Mouse (Mus musculus) liver, postnatal 0 days (tissue): ENCODE data around the gene Sdc4.

Source experiments
- CTCF ChIP-seq: sonication (generic); IDR thresholded peaks from 2 replicates; pipeline ENCODE4 v1.5.1; 2016; ENCODE audit warnings: antibody characterized with exemption, low read depth
- EP300 ChIP-seq: IDR thresholded peaks from 2 replicates; pipeline ENCODE4 v1.6.1; 2016; ENCODE audit warnings: antibody characterized with exemption, low read depth, mild to moderate bottlenecking

- TF ChIP-seq CTCF (no peak), EP300 (no peak)
These were observed 21.7 kb downstream of the Sdc4 start for GRCm38 (mm10) chr2:164421979-164422378.
